Mouse (Mus musculus): ENCODE measurements around the gene Acss2.

GRCm38 (mm10) chr2:155502596-155502995 lies 15.2 kb upstream of the Acss2 start:
- TF ChIP-seq GATA1 (IDR thresholded peaks at IDR 0.05; ENCODE audit: low read length), result no peak
- TF ChIP-seq TAL1 (IDR thresholded peaks at IDR 0.05; ENCODE audit: low read length), result no peak

Data from erythroblast, embryonic 14.5 days (primary cell).